Mouse (Mus musculus): Measurements from ENCODE around the gene Acsl5.

Gene Acsl5

DNA sequence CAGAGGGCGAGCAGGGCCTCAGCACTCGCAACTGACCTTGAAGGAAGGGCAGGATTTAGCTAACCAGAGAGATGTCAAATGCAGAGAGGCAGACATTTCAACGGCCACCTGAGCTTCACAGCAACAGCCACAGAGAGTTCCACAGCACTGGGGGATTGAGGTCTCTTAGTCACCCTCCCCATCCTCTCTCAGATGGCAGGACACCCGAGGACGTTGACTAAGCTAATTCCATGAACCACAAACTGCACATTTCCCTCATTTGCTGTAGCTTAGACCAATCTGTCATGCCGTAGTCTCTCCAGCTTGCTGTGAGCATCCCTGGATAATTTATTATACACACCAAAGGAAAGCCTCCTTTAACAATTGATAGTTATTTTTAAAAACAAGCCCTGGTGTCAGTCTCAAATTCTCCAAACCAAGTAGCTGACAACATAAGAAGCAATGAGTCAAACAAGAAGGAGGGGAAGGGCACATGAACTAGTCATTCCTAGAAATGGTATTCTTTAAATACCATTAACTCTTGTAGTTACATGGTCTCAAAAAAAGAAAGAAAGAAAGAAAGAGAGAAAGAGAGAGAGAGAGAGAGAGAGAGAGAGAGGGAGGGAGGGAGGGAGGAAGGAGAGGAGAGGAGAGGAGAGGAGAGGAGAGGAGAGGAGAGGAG, 11.8 kb upstream of the Acsl5 start:
- DNase-seq (ENCODE audit: low read depth, low spot score) = no peak

- no peak for DNase-seq (ENCODE audit: low read depth, low spot score)
Measured at GRCm38 (mm10) chr19:55241186-55241645, 10.5 kb upstream of the Acsl5 start, which contains the start of gene Gucy2g. Gucy2g (minus strand) TSS chr19:55241236.

- DNase-seq (ENCODE audit: low read depth, low spot score) = no peak
Measured at GRCm38 (mm10) chr19:55244791-55245231, 6.9 kb upstream of the Acsl5 start.

DNA sequence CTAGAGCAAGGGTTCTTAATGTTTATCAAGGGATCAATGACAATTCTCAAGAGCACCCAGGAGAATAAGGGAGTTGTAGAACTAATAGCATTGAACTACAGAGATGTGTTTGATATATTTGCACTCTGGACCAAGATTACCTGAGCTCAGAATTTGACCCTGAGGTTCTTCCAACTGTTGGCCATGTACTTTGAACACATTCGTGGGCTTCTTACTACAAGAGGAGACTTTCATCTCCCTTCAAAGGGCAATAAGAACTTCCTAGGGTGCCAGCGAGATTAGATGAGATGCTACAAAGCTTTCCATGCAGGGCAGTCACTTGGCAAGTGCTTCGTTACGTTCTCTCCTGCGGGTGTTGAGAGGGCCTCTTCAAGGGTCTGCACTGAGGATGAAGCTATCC, 4.2 kb upstream of the Acsl5 start:
- DNase-seq (ENCODE audit: low read depth, low spot score) = no peak

DNA sequence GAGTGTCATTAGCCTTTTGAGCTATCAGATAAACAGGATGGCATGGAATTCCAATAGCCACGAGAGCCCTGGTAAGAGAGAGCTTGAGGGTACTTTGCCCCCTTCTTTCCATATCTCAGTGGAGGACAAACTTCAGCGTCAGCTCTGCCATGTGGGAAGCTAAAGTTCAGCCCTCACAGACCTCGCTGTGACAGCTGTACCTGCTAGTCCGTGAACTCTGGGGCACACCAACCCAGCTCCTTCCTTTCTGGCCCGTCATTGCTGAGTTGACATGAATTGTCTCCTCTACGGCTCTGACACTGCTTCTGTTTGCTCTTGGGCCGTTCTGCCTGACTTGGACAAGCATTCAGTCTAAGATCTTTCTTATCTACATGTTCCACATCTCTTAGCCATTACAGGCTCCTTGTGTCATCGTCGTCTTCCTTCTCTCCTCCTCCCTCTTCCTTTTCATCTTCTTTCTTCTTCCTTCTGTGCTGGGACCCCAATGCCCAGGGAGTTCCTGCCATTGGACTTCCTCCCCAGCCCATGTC, 3.7 kb upstream of the Acsl5 start:
- no peak for DNase-seq (ENCODE audit: low read depth, low spot score)

DNA sequence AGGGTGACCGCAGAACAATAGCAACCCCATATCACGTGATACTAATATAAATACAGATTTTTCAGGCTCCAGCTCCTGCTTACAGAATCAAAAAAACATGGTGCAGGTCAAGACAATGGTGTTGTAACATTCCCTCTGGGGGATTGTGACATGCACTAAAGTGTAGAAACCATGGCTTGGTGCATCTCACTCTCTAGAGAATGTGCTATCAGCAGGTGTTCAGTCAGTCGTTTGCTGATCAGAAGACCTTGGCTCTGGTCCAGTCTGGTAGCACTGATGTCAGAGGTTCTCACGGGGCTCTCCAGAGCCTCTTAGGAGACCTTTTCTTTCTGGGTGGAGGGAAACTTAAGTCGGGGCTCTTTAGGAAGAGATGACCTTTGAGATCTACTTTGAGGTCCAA, 1.3 kb upstream of the Acsl5 start:
- no peak for DNase-seq (ENCODE audit: low read depth, low spot score)

DNA sequence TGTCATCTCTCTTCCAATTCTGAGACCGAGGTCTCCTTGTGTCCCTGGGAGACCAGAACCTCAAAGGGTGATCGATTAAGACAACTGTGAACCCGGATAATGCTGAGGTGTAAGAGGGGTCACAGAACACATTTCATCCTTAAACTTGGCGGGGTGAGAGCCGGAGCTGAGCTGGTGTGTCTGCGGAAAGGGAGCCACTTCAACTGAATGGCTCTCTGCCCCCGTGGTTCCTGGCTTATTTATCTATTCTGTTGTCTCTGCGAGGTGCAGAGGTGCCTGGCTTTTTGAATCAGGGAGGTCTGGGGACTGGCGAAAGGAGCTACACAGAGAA, 1.5 kb downstream of the Acsl5 start:
- no peak for DNase-seq (ENCODE audit: low read depth, low spot score)

DNA sequence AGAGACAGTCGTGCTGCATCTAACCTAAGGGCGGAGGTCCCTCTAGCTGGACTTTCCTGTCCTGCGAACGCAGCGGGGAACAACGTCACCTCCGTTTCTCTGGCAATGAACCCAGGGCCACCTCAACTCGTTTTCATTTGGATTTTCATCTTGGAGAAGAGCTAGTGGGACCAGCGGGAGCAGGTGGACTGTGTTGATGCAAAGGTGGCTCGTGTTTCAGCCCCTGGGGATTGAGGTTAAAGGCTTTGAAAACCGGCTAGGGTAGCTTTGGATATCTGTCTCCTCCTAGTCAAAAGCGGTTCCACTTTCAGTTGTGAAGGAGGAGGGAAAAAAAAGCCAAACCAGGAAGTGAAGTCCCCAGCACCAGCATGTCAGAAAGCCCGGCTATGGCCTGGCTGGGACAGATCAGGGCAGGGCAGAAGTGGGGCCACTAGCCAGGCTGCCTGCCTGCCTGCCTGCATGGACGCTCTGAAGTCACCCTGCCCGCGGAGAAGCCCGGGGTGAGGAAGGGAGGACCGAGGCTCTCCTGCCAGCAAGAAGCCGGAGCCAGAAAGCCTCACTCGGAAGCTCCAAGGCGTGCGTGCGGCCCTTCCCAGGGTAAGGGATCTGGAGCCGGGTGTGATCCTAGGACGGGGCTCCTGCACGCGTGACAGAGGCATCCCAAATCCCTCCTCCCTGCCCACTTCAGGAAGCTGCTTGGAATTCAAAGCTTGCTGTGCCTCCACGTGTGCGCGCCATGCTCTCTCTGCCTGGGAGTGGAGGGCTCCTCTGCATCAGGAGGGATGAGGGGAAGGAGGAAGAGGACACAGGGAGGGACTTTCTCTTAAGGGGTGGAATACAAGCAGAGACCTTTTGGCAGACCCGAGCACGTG, 2.1 kb downstream of the Acsl5 start:
- peak; percentile 41 for DNase-seq (ENCODE audit: low read depth, low spot score)

DNA sequence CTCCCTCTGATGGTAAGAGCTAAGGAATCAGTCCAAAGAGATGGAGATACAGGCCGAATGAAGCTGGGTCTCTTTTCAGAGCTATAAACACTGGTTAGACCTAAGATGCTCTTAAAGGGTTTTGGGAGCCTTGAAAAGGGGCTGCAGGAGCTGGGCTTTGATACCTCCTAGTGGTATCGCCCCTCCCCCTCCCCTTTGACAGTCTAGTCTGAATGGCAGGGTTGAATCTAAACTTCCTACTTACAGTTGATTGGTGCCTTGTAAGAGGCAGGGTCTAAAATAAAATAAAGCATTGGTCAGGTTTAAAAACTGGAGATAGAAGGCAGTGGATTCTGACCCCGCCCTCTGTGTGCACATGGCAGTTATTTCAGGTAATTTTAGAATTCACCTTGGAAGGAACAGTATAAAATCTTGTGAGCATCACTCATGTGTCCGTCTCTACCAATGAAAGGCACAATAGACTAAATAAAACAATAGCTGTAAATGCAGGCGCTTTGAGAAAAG, 2.8 kb downstream of the Acsl5 start:
- DNase-seq (ENCODE audit: low read depth, low spot score) = no peak

DNA sequence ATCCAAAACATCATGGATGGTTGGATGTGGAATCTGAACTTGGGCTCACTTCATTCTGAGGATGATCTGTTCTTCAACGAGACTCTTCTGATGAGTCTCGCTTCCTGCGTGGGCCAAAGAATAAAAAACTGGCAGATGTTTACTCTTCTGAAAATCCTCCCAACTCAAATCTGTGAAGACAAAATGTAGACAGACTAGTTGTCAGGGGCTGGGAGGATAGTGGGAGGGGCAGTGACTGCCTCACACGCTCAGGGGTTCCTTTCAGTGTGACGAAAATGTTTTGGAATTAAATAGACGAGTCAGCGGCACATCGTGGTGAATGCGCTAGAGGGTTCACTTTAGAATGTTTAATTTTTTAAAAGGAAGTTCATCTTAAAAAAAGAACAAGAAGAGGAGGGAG, 4.4 kb downstream of the Acsl5 start:
- DNase-seq (ENCODE audit: low read depth, low spot score) = no peak

DNA sequence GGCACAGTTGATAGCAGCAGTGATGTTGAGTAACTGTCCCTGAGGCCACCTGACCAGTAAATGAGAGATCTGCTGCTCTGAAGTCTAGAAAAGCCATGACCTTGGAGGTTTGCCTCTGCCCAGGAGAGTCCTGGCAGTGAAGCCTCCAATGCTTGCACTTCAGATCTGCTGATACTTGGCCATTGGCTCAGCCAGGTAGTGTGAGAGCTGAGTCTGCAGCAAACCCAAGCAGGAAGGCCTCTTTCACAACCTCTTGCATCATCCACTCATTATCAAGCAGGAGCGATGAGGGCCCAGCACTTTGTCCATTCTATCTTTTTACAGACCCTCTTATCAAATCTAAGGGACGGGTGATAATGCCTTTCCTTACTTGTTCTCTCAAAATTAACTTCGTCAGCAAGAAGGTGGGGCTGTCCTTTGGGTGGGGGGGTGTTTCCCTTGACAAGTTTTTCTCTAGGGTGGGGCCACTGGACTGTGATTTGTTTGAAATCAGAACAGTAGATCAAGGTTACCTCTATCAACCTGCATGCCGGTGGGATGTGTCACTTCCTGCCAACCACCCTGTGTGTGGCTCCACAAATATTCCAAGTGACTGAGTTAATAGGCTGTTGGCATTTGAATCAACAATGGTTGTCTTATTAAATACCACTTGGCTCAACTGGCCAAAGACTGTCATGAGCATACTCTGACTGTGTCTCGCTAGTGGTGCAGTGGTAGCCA, 6.1 kb downstream of the Acsl5 start:
- no peak for DNase-seq (ENCODE audit: low read depth, low spot score)

DNA sequence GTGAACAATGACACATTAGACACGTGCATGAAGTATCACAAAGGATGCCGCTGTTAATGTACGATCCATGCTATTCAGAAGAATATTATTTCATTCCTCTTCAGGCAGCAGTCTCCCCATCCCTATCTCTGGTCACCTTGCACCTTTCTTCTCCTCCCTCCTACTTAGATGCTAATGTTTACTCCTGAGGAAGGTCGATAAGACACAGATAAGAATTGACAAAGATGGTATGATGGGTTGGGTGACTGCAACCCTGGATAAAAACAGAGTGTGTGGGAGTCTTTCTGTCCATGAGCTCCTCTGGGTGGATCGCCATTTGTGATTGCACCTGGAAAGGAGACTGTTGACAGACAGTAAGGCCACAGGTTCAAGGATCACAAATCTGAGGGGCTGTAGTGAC, 6.8 kb downstream of the Acsl5 start:
- DNase-seq (ENCODE audit: low read depth, low spot score) = no peak

DNA sequence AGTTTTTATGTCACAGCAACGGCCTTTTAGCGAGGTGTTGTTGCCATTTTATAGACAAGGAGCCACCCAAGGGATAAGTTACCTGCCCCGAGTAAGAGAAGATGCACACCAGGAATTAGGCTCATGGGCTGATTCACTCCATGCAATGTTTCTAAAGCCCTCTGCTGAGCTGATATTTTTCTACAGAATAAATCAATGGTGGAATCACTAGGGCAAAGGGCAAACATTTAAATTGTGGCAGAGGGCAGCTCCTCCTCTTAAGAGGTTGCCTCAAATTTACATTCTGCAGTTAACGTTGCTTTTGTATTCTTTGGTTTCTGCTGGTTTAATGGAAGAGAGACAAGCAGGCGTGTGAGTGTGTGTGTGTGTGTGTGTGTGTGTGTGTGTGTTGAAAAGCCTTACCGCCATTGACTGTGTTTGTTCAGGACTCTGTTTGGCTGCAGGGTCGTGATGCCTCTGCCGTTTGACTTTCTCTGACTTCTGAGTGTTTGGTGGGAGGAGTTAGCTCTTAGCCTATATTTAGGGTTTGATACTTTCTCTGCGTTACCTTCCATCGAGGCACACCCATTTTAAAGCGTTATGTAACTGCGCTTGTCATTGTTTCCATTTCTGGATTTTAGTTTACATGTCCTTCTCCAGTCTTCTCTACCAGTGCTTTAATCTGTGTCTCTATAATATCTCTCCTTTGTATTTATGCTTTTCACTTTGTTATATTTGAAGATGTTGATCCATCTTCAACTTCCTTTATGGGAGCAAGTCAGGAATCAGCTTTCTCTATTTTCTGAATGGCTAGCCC, 8.8 kb downstream of the Acsl5 start:
- no peak for DNase-seq (ENCODE audit: low read depth, low spot score)

DNA sequence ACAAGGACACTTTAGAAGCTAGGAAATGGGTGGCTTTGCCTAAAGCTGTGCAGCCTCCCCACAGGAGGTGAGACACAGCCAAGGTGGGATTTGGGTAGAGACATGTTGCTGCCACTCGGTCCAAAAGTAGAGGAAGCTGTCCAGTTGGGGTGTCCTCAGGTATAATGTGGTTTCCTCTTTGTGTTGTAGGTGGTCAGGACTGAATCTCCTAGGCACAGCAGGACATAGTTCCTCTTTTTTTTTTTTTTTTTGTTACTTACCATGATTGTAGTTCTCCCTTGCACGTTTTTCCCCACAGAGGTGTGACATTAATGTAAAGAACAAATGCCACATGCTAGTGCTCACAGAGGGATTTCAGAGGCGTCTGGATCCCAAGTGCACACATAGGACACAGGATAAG, 13.5 kb downstream of the Acsl5 start:
- DNase-seq (ENCODE audit: low read depth, low spot score) = no peak

DNA sequence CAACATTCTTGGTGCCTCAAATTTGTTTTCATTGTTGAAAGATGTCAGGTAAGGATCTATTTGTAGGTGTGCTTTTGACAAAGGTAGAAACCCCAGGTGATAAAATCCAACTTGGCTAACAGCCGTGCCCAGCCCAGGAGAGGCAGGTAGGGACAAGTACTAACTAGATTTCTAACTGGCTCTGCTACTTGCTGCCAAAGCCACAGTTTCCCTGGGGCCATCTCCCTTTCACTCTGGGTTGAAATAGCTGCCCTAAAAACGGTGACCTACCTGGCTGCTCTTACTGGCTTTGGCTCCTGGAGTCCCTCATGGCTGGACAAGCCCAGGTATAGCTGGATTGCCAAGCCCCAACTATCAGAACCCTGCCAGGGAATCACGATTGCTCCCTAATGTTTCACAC, 15.0 kb downstream of the Acsl5 start:
- no peak for DNase-seq (ENCODE audit: low read depth, low spot score)

GRCm38 (mm10) chr19:55268150-55268549, 16.4 kb downstream of the Acsl5 start:
- no peak for DNase-seq (ENCODE audit: low read depth, low spot score)

DNA sequence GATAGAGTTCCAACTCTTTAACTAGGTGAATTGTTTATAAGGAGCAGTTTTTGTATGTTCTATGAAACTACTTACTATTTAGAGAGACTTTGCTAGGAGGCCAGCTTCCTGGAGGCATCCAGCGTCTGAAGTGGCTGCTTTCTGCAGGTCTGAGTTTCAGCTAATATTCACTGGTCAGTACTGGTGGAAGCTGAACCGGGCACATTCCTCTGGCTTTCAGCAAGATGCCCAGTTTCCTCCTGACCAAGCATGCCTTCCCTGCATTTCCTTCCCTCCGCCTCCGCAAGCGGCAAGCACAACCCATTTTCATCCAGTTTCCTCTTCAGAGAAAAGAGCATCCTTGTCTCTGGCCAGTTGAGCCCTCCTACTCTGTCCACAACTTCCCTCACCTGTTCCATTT, 17.3 kb downstream of the Acsl5 start:
- DNase-seq (ENCODE audit: low read depth, low spot score) = no peak

- no peak for DNase-seq (ENCODE audit: low read depth, low spot score)
Measured at GRCm38 (mm10) chr19:55271448-55271847, 19.7 kb downstream of the Acsl5 start.

DNA sequence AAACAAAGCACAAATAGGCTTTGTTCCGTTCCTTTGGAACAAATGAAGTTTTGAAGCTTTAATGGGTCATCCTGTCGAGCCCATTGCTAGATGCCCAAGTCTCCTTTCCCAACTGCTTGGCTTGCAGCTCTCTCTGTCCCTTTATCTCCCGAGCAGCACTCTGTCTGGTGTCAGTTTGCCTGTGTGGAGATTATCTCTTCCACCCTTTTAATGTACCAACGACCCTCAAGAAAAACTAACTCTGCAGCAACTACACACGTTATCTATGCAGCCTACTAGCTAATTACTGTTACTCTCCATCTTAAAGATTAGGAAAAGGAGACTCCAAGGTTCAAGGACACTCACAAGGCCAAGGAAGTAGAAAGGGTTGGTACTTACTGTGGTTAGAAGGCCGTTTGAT, 21.6 kb downstream of the Acsl5 start:
- no peak for DNase-seq (ENCODE audit: low read depth, low spot score)

- no peak for DNase-seq (ENCODE audit: low read depth, low spot score)
Measured at GRCm38 (mm10) chr19:55276100-55276499, 24.4 kb downstream of the Acsl5 start.

- no peak for DNase-seq (ENCODE audit: low read depth, low spot score)
Measured at GRCm38 (mm10) chr19:55276770-55277169, 25.0 kb downstream of the Acsl5 start.
